Mouse (Mus musculus): Measurements from ENCODE around the gene Ndufa3. TPM values are rescaled to one million over a fixed set of nuclear protein-coding genes. Genes with fewer than 3 reads are reported as not detected.
A peak's percentile ranks its signal among the peaks of the same experiment; 100 is the strongest.
"Not testable (repeated sequence)": the region's sequence is repeated elsewhere in the genome, so short reads cannot be mapped to it uniquely, and the experiment has no call there.

The Ndufa3 gene
- 486 and 602 TPM in 2 replicates for polyA plus RNA-seq (2016; fragmentation: Nextera tagmentation; extraction: Ambion mirVana)

DNA sequence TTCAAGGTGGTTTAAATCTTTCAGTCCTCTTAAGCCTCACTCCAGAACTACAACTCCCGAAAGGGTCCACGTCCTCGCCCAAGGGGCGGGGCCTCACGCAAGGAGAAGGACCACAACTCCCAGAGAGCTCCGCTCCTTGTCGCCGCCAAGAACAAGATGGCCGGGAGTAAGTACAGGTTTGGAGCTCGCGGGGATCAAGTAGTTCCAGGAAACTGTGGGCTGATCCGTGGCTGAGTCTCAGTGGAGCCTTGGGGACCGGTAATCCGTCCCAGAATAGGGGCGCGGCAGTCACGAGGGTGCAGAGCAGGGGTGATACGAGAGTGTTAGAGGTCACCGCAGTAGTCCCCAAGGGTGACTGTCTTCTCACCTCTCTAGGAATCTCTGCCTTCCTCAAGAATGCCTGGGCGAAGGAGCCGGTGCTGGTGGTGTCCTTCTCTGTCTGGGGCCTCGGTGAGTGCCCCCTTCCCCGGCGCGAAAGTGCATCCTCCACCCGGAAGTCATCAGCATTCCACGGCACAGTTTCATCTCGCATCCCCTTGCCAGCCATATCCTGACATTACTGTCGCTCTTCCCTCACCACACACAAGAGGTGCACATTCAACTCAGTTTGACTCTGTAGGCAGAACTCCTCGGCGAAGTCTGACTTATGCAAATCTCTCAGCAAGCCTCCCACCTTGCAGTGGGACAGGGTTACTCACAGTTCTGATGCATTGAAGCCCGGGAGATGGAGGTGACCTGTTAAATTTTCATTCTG, at the start of gene Ndufa3:
TSS of gene Ndufa3 (plus strand) at position 132 of the 754 bp plus-strand sequence.
- H3K4me1 ChIP-seq: peaks cover 6% of the 10 kb centered on the region; the same call in 1 of the 2 replicates
- H3K36me3 ChIP-seq: peaks cover 29% of the 10 kb centered on the region
- no peaks in the 10 kb centered on the region for H3K27me3 ChIP-seq (ENCODE audit: insufficient read depth, poor library complexity, severe bottlenecking)
- DNase-seq (ENCODE audit: low spot score): peak; percentile 96
- H3K4me3 ChIP-seq: peak within 1 kb of the TSS; percentile 87
- no peaks in the 10 kb centered on the region for H3K9me3 ChIP-seq
- under 1% methylated on average over 32 of the region's 32 CpGs for WGBS
- H3K27ac ChIP-seq: peak within 1 kb of the TSS; percentile 94

DNA sequence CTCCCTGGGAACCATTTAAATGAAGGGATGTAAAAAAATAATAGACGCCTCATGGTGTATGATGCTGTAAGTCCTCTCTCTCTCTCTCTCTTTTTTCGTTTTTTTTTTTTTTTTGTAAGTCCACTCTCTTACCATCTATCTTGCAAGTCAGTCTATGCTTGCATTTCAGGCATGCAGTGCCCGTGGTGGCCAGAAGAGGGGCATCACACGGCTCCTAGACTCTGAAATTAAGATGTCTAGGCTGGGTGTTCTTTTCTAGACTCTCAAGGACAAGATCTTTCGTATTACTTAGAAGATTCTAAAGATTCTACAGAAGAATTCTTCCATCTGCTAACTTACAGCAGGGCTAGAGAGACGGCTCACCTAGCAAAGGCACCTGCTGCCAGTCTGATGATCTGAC, 47.4 kb upstream of the Ndufa3 start:
- H3K36me3 ChIP-seq: no peaks in the 10 kb centered on the region
- no peaks in the 10 kb centered on the region for H3K9me3 ChIP-seq
- 68% methylated on average over 6 of the region's 6 CpGs for WGBS
- H3K4me1 ChIP-seq: no peaks in the 10 kb centered on the region
- H3K4me3 ChIP-seq: no peak overlapping the region
- no peaks in the 10 kb centered on the region for H3K27me3 ChIP-seq (ENCODE audit: insufficient read depth, poor library complexity, severe bottlenecking)
- H3K27ac ChIP-seq: no peak overlapping the region
- no peak for DNase-seq (ENCODE audit: low spot score)

DNA sequence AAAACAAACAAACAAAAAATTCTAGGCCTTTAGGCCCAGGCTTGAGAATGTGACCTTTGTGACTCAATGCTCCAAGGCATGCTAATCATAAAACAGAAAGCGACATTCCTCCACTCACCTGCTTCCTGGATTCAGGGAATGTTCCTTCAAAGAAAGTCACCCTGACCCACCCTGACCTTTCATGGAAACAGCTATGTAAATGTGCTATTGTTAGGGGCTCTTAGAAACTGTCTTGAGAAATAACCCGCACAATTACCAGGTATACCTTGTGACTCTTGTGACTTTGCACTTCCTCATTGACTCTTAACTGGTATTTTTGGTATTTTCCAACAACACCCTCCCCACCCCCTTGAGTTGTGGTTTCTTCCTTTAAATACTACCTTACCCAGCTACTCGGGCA, 46.6 kb upstream of the Ndufa3 start:
- H3K27ac ChIP-seq; H3K36me3 ChIP-seq; H3K9me3 ChIP-seq; H3K4me1 ChIP-seq; DNase-seq (ENCODE audit: low spot score); H3K27me3 ChIP-seq (ENCODE audit: insufficient read depth, poor library complexity, severe bottlenecking); H3K4me3 ChIP-seq: not testable (repeated sequence)
- 87% methylated on average over 3 of the region's 3 CpGs for WGBS

DNA sequence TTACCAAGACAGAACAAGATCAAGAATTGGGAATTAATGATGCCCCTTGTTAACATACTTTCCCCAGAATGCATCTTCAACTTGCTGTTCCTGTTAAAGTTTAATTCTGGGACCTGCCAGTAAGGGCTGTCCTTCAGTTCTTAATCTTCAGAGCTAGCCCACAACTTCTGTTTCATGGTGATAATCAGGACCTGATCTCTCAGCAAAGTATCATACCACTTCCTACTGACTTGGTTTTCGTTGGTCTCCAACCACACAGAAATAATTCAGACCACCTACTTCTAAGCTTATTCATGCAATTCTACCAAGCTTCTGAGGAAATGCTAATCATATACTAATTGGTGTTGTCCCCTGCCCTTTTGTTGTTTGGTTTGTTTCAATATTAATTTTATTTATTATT, 45.3 kb upstream of the Ndufa3 start:
- 88% methylated on average over 1 of the region's 1 CpGs for WGBS
- no peaks in the 10 kb centered on the region for H3K27me3 ChIP-seq (ENCODE audit: insufficient read depth, poor library complexity, severe bottlenecking)
- no peaks in the 10 kb centered on the region for H3K4me1 ChIP-seq

DNA sequence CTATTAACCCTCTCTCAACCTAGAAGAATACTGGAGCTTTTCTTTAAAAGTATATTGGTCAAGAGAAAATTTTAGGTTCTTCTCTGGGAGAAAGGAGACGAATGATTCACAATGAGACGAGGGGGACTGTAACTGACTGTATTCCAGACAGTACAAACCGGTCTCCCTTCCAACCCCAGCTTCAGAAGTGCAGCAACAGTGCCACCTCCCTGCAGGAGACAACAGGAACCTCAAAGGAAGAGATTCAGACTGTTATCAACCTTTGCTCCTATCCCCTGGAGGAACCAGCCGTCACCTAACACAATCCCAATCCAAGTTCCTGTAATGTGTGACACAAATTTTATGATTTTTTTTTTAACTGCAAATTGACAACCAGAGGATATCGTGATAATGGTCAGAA, 43.0 kb upstream of the Ndufa3 start:
- no peak for DNase-seq (ENCODE audit: low spot score)
- H3K36me3 ChIP-seq: no peaks in the 10 kb centered on the region
- no peak overlapping the region for H3K4me3 ChIP-seq
- H3K27me3 ChIP-seq (ENCODE audit: insufficient read depth, poor library complexity, severe bottlenecking): no peaks in the 10 kb centered on the region
- H3K9me3 ChIP-seq: no peaks in the 10 kb centered on the region
- H3K4me1 ChIP-seq: no peaks in the 10 kb centered on the region
- H3K27ac ChIP-seq: no peak overlapping the region
- WGBS: 40% methylated on average over 5 of the region's 5 CpGs

More for the DNA sequence above, 45.3 kb upstream of the Ndufa3 start:
- H3K9me3 ChIP-seq: no peaks in the 10 kb centered on the region
- DNase-seq (ENCODE audit: low spot score): no peak
- H3K4me3 ChIP-seq: no peak overlapping the region
- no peak overlapping the region for H3K27ac ChIP-seq
- H3K36me3 ChIP-seq: no peaks in the 10 kb centered on the region

DNA sequence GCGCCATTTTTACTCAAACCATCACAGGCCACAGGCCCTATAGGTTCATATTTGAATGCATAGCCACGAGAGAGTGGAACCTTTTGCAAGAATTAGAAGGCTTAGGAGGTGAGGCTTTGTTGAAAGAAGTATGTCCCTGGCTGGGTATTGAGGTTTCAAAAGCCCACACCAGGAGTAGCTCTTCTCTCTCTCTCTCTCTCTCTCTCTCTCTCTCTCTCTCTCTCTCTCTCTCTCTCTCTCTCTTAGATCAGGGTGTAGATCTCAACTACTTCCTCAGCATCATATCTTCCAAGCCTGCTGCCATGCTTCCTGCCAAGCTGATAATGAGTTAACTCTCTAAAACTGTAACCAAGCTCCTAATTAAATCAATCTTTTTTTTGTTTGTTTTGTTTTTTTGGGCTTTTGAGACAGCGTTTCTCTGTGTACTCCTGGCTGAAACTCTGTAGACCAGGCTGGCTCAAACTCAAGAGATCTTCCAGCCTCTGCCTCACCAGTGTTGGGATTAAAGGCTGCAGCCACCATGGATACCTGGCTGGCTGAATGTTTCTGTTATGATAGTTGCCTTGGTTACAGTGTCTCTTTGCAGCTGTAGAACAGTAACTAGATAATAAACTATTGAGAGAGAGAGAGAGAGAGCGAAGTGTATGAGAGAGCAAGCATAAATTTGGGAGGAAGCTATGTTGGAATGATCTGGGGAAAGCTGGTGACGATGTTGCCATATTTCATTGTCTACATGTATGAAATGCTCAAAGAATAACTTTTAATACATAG, 40.6 kb upstream of the Ndufa3 start:
- no peaks in the 10 kb centered on the region for H3K9me3 ChIP-seq
- no peaks in the 10 kb centered on the region for H3K4me1 ChIP-seq
- H3K27me3 ChIP-seq (ENCODE audit: insufficient read depth, poor library complexity, severe bottlenecking): no peaks in the 10 kb centered on the region
- no peak for DNase-seq (ENCODE audit: low spot score)
- 75% methylated on average over 5 of the region's 5 CpGs for WGBS
- no peaks in the 10 kb centered on the region for H3K36me3 ChIP-seq
- H3K27ac ChIP-seq: no peak overlapping the region
- no peak overlapping the region for H3K4me3 ChIP-seq

DNA sequence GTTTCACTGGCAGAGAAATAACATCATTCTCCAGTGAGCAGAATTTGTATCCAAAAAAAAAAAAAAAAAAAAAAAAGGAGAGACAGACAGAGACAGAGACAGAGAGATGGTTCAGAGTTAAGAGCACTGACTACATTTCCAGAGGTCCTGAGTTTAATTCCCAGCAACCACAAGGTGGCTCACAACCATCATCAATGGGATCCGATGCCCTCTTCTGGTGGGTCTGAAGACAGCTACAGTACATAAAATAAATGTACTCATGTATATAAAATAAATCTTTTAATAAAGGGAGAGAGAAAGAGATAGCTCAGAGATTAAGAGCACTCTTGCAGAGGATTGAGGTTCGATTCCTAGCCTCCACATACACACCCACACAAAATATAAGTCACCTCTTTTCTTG, 39.0 kb upstream of the Ndufa3 start:
- no peaks in the 10 kb centered on the region for H3K9me3 ChIP-seq
- no peak for DNase-seq (ENCODE audit: low spot score)
- no peaks in the 10 kb centered on the region for H3K27me3 ChIP-seq (ENCODE audit: insufficient read depth, poor library complexity, severe bottlenecking)
- 71% methylated on average over 2 of the region's 2 CpGs for WGBS
- no peak overlapping the region for H3K4me3 ChIP-seq
- no peaks in the 10 kb centered on the region for H3K4me1 ChIP-seq
- H3K27ac ChIP-seq: no peak overlapping the region
- no peaks in the 10 kb centered on the region for H3K36me3 ChIP-seq

DNA sequence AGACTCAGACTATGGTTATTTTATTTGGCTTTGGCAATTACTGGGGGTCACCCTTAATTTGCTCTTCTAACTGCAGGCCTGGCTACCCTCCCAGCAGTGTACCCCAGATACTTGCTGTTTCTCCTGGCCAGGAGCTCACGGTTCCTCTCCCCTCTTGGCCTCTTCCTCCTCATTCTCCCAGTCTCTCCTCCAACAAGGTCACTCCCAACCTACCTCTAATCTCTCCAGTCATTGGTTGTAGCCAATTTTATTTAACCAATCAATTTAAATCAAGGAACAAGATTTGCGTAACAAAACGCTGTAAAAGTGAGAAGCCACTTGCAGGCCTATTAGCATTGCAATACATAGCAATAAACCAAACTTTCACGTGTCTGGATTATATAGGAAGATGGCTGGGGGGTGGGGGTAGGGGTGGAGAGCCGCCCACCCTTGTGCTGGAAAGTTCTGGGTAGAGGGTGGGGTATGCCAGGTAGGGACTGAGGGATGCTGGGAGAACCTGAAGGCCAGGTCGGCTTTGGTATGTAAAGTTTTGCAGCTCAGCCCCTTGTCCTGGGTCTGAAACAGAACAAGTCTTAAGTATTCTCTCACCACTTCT, 38.1 kb upstream of the Ndufa3 start:
- Histone ChIP-seq H3K27me3 (ENCODE audit: insufficient read depth, poor library complexity, severe bottlenecking) (no peaks in the 10 kb centered on the region), H3K4me3 (no peak overlapping the region), H3K9me3 (no peaks in the 10 kb centered on the region), H3K36me3 (no peaks in the 10 kb centered on the region), H3K27ac (no peak overlapping the region), H3K4me1 (no peaks in the 10 kb centered on the region)
- 68% methylated on average over 6 of the region's 6 CpGs for WGBS
- DNase-seq (ENCODE audit: low spot score): no peak

DNA sequence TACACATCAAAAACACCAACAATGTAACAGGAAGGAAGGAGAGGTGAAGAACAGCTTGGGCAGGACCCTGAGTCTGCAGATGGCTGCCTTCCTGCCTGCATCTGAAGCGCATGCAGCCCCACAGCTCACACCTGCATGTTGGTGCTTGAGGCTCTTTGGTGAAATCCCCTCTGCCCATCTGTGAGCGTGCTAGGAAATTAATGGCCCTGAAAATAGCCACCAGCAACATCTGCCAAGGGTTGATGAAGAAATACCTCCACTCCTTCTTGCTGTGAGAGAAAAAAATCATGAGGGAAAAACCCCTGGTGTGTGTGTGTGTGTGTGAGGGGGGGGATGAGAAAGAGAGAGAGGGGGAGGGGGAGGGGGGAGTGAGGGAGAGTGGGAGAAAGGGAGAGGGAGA, 37.1 kb upstream of the Ndufa3 start:
- Histone ChIP-seq H3K9me3 (no peaks in the 10 kb centered on the region), H3K27me3 (ENCODE audit: insufficient read depth, poor library complexity, severe bottlenecking) (no peaks in the 10 kb centered on the region), H3K4me1 (no peaks in the 10 kb centered on the region), H3K27ac (no peak overlapping the region), H3K36me3 (no peaks in the 10 kb centered on the region), H3K4me3 (no peak overlapping the region)
- DNase-seq (ENCODE audit: low spot score): no peak
- 61% methylated on average over 2 of the region's 2 CpGs for WGBS

DNA sequence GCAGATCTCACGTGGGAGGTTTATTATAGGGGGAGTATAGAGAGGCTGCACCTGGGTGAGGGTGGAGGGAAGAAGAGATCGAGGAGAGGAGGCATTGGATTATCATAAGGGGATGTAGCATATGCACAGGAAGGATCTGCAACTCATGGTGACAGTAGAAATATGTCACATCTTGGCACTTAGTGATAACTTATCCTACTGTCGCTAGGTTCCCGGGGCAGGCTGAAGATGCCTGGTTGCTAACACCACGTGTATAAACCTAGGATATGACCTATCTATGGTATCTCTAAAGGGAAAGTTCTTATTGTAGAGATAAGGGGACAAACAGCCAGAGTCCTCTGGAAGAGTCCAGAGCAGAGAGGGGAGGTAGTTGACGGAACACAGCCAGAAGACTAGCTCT, 31.4 kb upstream of the Ndufa3 start:
- Histone ChIP-seq H3K27ac (no peak overlapping the region), H3K4me3 (no peak overlapping the region), H3K4me1 (no peaks in the 10 kb centered on the region), H3K27me3 (ENCODE audit: insufficient read depth, poor library complexity, severe bottlenecking) (no peaks in the 10 kb centered on the region), H3K36me3 (no peaks in the 10 kb centered on the region), H3K9me3 (no peaks in the 10 kb centered on the region)
- no peak for DNase-seq (ENCODE audit: low spot score)
- WGBS: 1% methylated on average over 6 of the region's 6 CpGs

DNA sequence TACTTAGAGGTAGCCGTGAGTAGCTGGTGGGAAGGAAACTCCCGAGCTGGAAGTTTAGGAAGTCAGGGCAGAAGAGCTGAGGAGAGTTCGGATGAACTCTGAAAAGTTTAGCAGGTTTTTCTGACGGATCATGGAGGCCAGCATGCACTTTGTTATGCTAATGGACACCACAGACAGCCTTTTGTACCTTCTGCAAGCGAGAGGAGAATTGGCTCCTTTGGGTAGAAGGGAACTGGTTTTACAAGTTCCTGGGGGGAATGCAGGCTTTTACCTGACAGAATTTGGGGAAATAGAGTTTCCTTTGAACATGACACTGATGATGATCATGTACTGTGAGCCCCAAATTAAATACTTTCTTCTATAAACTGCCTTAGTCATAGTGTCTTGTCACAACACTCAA, 30.9 kb upstream of the Ndufa3 start:
- no peak overlapping the region for H3K4me3 ChIP-seq
- H3K9me3 ChIP-seq: no peaks in the 10 kb centered on the region
- WGBS: 6% methylated on average over 5 of the region's 5 CpGs
- no peaks in the 10 kb centered on the region for H3K4me1 ChIP-seq
- H3K36me3 ChIP-seq: no peaks in the 10 kb centered on the region
- no peak for DNase-seq (ENCODE audit: low spot score)
- no peak overlapping the region for H3K27ac ChIP-seq
- H3K27me3 ChIP-seq (ENCODE audit: insufficient read depth, poor library complexity, severe bottlenecking): no peaks in the 10 kb centered on the region

DNA sequence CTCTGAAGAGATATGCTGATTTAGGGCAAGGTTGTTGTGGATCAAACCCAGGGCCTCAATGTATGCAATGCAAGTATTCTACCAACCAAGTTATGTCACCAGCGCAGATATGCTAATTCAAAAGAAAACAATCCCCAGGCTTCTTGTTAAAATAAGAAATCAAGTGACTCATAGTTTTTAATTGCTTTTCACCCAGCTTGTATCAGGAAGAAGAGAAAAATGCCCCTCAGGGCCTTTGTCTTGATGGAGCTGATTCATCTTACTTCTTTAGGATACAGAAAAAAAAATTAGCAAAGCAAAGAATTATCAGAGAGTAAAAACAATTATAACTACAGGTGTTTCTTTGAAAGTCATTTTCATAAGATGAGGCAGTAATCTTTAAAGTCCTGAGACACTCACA, 29.9 kb upstream of the Ndufa3 start:
- Histone ChIP-seq H3K9me3 (no peaks in the 10 kb centered on the region), H3K4me3 (no peak overlapping the region), H3K27me3 (ENCODE audit: insufficient read depth, poor library complexity, severe bottlenecking) (no peaks in the 10 kb centered on the region), H3K36me3 (no peaks in the 10 kb centered on the region), H3K27ac (no peak overlapping the region), H3K4me1 (no peaks in the 10 kb centered on the region)
- DNase-seq (ENCODE audit: low spot score): no peak
- WGBS: 64% methylated on average over 1 of the region's 1 CpGs

DNA sequence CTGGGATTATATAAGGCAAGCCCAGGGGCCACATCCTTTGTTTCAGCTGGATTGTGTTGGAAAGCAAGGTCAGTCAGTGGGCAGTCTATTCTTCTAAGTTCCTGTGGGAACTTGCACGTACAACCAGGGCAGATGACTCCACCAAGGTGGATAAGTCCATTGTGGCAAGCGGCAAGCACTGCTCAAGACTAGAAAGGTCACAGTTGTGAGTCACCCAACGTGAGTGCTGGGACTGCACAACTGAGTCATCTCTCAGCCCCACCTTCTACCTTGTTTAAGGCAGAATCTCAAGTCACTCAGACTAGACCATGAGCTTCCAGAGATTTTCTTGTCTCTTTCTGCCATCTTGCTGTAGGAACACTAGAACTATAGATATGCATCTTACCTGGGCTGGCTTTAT, 26.6 kb upstream of the Ndufa3 start:
- Histone ChIP-seq H3K27me3 (ENCODE audit: insufficient read depth, poor library complexity, severe bottlenecking) (no peaks in the 10 kb centered on the region), H3K9me3 (no peaks in the 10 kb centered on the region), H3K4me1 (no peaks in the 10 kb centered on the region), H3K27ac (no peak overlapping the region), H3K4me3 (no peak overlapping the region), H3K36me3 (no peaks in the 10 kb centered on the region)
- 76% methylated on average over 3 of the region's 3 CpGs for WGBS
- DNase-seq (ENCODE audit: low spot score): no peak
